Mouse (Mus musculus) C3H10T1/2 (cell line): ENCODE results near the gene Osbpl7. TPM values are rescaled to one million over a fixed set of nuclear protein-coding genes. Genes with fewer than 3 reads are reported as not detected.

Experiments
- polyA plus RNA-seq, 2 experiments: library from polyadenylated mRNA; unstranded; fragments of >200 nt; fragmentation: generic; extraction: Trizol; gene quantifications; one replicate each; pipeline ENCODE4 v1.2.1; 2012; ENCODE audit warnings: missing spikeins in 2 of 2

Gene Osbpl7
- polyA plus RNA-seq: 1 to 10 TPM; 1.9 to 7.7 TPM

DNA sequence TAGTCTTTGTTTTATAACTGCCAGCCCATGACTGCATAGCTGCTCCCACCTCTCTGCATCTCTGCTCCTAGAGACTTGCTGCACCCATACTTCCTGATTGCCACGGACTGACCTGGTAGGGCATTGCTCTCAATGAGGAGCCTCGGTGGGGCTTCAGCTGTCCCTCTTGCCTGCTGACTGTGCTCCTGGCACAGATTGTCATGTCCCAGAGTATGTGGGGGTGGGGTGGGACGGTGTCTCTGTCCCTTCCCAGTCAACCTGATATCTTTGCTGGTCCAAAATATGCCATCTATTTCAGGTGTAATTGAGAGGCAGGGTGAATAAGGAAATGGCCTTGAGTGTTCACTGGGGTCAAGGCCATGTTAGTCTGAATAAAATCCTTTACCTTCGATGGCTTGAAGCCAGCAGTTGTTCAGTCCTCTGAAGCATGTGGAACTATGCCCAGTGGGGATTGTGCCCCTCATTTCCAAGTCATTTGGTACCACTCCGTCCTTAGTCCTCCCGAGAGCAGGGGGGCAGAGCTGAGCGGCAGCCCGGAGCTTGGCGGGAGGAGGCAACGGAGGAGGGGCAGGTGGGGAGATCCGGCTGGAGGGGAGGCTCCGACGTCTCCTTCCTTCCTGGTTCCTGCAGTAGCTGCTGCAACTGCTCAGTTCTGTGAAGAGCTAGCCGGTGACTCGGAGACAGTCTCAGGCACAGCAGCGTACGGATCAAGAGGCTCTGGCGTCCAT lies at the start of gene Osbpl7:
Gene Osbpl7, plus strand, starts transcription at position 413 of the 728 bp plus-strand sequence.

DNA sequence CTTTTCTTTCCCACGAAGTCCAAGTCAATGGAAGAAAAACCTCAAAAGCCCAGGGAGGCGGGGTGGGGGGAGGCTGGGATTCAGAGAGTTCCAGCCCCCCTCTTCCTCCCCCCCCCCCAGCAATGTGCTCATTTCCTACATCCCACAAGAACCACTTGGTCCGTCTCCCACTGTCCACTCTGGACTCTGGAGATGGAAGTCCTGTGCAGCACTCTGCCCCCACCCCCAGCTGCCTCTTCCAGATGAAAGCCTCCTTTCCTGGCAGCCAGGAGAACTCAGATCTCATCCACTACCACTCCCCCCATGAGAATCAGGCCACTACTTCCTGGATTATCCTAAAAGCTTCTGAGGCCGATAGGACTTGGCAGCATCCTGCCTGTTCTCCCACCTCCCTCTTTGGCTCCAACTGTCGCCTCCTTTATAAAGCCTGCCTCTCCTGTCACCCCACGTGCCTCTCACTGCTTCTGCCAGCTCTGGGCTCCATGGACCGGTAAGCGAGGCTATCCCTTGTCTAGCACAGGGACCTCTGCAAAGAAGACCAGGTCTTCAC lies 37.2 kb upstream of the Osbpl7 start, which contains the start of gene Sp6:
Gene Sp6, plus strand, starts transcription at position 274 of the 550 bp plus-strand sequence.

DNA sequence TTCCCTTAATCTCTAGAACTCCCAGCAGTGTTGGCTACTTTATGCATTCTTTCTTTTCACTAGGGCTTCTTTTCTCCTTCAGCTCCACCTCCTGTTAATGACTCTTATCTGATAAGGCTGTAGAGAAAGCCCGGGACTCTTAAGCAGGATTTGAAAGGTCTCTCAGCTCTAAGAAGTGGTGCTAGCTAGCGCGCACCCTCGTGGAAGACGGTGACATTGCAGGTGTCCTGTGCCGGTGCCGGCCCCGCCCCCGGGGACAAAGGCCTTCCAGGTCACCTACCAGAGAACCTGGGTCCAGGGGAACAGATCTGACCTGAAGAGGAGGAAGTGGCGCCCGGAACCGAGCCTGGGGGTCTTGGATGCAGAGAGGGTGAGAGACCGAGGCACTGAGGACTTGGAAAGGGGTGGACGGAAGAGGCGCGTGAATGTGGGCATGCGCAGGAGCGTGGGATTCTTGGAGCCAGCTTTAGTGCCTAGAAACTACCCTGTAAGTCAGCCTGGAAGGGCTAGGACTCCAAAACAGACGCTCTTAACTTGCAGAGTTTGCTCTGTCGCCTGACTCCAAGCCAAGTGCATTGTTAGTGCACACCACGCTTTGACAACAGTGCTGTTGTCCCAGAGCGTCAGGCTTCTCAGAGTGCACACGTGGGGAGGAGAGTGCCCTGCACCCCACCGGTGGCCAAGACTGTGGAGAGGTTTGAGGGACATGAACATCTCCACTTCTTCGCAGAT lies 20.6 kb upstream of the Osbpl7 start, which contains the start of gene Scrn2:
Gene Scrn2, plus strand, starts transcription at position 253 of the 732 bp plus-strand sequence.

DNA sequence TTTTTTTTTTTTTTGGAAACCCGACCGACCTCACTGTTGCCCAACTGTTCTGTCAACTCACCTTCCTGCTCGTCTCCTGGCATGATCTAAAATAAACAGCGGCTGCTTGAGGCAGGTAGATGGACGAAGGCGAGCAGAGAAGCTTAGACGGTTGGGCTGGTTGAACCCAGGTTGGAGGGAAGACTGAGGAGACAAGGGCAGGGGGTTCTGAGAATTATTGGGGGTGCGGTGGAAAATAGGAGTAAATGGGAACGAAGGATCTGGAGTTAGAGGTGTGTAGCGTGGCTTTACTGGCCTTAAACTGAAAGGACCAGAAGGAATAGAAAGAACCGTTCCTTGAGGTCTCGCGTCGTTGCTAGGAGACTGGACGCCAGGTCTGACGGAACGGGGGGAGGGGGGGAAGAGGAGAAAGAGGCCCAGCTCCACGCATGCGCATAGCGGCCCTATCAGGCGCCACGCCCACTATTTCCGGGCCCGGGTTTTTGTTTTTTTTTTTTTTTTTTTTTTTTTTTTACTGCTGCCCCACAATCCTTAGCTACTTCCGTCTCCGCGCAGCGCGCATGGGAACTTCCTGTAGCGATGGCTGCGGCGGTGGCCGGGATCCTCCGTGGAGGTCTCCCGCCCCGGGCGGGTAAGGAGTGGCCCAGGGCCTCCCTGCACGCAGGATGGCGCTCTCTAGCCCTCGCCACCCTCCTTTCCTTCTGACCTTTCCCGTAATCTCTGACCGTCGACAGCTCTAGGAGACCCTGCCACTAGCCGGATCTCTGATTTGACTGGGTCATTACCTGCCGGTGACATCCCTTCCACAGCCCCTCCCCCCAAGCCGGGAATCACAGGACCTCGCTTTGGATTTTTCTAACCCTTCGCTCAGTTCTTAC lies 9.2 kb upstream of the Osbpl7 start, which contains the start of the genes Lrrc46 and Mrpl10:
Gene Lrrc46, minus strand, starts transcription at position 386 of the 878 bp plus-strand sequence.
Gene Mrpl10, plus strand, starts transcription at position 539 of the 878 bp plus-strand sequence.

DNA sequence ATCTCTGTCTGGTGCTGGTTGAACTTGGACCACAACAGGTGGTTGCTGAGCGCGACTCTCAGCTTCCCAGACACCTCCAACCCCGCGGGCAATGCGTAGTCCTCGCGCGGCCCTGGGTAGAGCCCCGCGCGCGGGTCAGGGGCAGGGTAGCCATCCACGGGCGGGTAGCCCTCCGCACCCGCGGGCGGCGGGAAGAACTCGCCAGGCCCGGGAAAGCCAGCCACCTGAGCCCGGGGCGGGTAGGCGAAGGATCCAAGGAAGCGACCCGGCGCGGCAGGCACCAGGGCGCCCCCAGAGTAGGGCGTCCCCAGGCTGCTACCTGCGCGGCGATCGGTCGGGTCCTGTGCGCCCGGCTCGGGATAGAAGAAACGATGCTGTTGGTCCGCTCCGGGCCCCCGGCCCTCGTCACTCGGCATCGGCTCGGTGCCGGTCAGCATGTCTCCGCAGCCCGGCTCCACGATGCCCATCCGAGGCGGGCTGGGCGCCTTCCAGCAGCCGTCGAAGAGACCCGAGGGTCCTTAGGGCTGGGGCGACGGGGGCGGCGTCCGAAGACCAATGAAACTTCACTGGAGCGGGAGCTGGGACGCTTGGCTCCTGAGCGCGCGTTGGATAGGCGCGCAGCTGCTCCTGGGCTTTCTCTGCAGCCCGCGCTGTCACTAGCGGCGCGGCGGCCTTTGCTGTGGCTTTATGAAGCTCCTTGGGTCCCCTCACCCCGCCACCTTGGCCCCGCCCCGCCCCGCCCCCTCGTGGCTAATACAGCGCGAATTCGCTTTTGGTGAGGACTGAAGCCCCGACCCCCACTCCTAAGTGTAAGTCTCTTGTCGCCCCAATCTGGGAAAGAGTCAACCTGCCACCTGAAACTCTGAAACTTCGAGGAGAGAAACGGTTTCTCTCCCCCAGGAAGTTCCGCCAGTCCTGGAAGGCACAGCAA lies 64.5 kb downstream of the Osbpl7 start, which contains the start of gene Tbx21:
Gene Tbx21, minus strand, starts transcription at position 661 of the 931 bp plus-strand sequence.

Other genes starting within 250 kb of the Osbpl7 start
- 100 to 1,000 TPM in 1 of 2 experiments, 10 to 100 TPM in 1; 32.1 to 205 TPM for gene Nfe2l1, start 220.7 kb upstream of the Osbpl7 start, polyA plus RNA-seq
- 100 to 1,000 TPM; 148 to 589 TPM for gene Copz2, start 200.8 kb upstream of the Osbpl7 start, polyA plus RNA-seq
- 10 to 100 TPM; 58.3 to 94.0 TPM for gene Cdk5rap3, start 134.1 kb upstream of the Osbpl7 start, polyA plus RNA-seq
- not detected for gene Prr15l, start 122.5 kb upstream of the Osbpl7 start, polyA plus RNA-seq
- 1 to 10 TPM; 1.6 to 2.6 TPM for gene Pnpo, start 106.6 kb upstream of the Osbpl7 start, polyA plus RNA-seq
- 10 to 100 TPM in 1 of 2 experiments, 1 to 10 TPM in 1; 6.4 to 15.4 TPM for gene Sp2, start 67.7 kb upstream of the Osbpl7 start, polyA plus RNA-seq
- gene Sp6, start 37.2 kb upstream of the Osbpl7 start, polyA plus RNA-seq: under 1 TPM in 1 of 2 experiments, not detected in 1; 0.06 TPM
- 10 to 100 TPM; 37.1 to 48.4 TPM for gene Scrn2, start 20.7 kb upstream of the Osbpl7 start, polyA plus RNA-seq
- 1 to 10 TPM; 2.0 to 6.0 TPM for gene Lrrc46, start 9.2 kb upstream of the Osbpl7 start, polyA plus RNA-seq
- 100 to 1,000 TPM in 1 of 2 experiments, 10 to 100 TPM in 1; 76.8 to 100 TPM for gene Mrpl10, start 9.1 kb upstream of the Osbpl7 start, polyA plus RNA-seq
- gene Tbx21, start 64.7 kb downstream of the Osbpl7 start, polyA plus RNA-seq: not detected
- 1 to 10 TPM in 1 of 2 experiments, under 1 TPM in 1; 0.07 to 1.3 TPM for gene Tbkbp1, start 100.9 kb downstream of the Osbpl7 start, polyA plus RNA-seq
- gene Kpnb1, start 137.3 kb downstream of the Osbpl7 start, polyA plus RNA-seq: 100 to 1,000 TPM in 1 of 2 experiments, 10 to 100 TPM in 1; 35.4 to 123 TPM
- gene Npepps, start 230.0 kb downstream of the Osbpl7 start, polyA plus RNA-seq: 100 to 1,000 TPM in 1 of 2 experiments, 10 to 100 TPM in 1; 25.3 to 106 TPM